Mouse (Mus musculus) kidney, postnatal 14 days (tissue): ENCODE measurements around the gene Mrps33.

Experiments used
- DNase-seq: peaks from one replicate; pipeline ENCODE4 v3.0.0; 2022; ENCODE audit warnings: mixed read lengths

The Mrps33 gene

DNA sequence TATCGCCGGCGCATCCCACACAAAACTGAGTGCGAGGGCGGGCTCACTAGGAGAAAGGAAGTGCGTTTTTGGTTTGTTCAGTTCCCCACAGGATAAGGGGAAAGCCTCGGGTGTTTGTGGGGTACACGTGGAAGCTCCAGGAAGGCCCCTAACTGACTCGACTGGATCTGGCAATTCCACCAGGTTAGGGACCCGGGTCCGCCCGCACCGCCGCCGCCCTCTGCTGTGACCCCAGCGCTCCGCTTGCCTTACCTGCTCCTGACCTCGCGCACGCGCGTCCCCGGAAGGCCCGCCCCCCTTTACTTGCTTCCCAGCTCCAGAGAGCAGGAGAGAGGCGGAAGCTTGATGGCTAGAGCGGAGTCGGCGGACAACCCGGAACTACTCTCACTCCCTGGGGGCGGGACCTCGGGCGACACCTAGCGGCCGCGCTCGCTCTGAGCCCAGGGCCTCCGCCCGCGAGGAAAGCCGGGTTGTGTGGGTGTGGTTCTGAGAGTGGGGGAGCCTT is at the start of gene Mrps33:
Gene Mrps33 (minus strand): TSS at position 377 of the 505 bp plus-strand sequence.
- peak; percentile 98 for DNase-seq

DNA sequence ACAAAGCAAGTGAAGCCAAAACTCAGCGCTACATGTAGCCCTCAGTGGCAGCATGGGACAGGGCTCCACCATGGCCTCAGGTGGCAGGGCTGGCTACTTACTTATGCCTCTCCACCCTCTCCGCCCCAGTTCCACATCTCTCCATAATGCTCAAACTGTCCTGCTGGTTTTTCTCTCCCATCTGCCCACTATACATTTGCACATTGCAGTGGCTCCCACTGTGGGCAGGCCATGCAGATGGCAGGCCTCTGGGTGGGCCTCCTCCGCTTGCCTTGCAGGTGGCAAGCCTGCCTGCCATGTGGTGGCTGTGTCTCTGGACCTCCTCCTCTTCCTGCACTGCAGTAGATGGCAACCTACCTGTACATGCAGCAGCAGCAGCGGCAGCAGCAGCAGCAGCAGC is 38.9 kb upstream of the Mrps33 start:
- DNase-seq, result no peak

DNA sequence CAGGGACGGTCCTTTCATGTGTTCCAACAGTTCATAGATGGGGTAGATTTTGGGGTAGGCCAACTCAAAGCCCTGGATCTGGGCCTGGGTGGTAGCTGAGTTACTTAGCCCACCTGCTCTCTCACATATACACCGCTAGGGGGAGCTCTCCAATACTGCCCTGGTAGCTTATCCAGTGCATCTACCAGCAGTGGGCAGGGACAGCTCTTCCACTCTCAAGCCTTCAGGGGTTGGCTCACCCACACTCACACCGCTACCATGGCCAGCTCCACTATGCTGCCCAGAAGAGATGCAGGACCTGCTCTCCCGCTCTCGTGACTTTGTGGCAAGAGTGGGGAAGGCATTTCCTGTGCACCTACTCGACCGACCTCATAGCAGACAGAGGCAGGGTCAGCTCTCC is 38.0 kb upstream of the Mrps33 start:
- DNase-seq, result peak; percentile 2

DNA sequence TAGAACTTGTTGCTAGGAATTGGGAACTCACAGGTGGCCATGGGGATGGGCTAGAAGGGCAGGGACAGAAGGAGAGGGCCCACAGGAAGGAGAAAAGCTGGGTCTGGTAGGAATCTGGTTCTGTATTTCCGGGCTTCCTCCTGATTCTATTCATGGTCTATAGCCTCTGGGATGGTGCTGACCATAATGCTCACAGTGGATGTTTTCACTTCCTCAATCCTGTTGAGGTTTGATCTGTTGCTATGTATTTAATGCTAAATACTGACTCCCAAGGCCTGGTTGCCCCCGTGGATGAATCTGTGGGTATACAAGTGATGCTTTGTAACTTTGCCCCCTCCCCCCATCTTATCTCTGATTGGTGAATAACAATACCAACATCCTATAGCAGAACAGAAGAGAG is 36.8 kb upstream of the Mrps33 start:
- DNase-seq, result no peak

- no peak for DNase-seq
Observed at GRCm38 (mm10) chr6:39843698-39844342, 33.0 kb upstream of the Mrps33 start.

DNA sequence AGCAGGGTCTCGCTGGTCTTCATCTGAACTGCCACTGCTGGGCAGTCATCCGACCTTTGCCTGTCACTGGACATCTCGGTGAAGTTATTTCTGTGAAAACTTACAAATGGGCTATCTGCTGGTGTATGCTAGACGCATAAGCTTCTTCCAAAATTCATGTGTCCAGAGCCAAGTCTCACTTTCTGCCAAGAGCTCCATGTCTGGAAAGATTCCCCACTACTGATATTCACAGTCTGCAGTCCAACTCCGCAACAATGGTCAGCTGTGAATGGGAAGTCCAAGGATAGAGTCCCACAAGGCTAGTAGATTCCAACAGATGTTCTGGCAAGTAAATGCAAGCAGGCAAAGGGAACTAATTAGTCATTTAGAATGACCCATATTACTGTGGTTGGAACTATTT is 17.9 kb upstream of the Mrps33 start:
- DNase-seq, result no peak

- DNase-seq, result no peak
Observed at GRCm38 (mm10) chr6:39821241-39821640, 10.5 kb upstream of the Mrps33 start.

DNA sequence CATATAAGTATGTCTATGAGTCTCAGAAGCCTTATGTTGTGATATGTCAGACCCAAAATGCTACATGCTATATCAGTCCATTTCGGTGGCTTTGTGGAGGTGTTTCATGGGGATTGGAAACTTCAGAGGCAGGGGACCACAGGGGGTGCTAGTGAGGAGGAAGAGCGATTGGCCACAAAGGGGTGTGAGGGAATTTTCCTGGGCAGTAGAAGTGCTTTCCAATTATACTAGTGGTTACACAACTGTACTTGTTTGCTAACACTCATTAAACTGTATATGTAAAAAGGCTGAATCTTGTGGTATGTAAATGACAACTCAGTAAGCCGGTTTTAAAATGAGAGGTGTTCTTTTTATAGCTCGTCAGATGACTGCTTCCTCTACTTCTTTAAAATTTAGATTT is 8.1 kb upstream of the Mrps33 start:
- DNase-seq, result no peak

DNA sequence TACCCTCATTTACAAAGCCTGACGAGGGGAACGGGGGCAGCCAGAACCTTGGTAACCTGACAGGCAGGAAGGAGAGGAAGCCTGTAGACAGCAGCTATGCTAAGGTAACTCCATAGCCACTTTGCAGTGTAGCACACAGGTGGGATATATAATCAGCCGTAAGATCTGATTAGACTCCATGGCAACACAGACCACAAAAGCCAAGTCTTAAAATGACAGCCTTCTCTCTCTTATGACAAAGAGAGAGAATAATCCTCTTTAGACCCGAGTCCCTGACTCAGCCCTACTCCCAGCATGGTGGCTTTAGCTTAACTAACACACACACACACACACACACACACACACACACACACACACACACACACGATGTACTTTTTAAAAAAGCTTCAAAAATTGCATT is 2.3 kb downstream of the Mrps33 start:
- DNase-seq, result no peak

- DNase-seq, result no peak
Observed at GRCm38 (mm10) chr6:39807050-39807560, 3.7 kb downstream of the Mrps33 start.

- no peak for DNase-seq
Observed at GRCm38 (mm10) chr6:39806336-39806735, 4.5 kb downstream of the Mrps33 start.

DNA sequence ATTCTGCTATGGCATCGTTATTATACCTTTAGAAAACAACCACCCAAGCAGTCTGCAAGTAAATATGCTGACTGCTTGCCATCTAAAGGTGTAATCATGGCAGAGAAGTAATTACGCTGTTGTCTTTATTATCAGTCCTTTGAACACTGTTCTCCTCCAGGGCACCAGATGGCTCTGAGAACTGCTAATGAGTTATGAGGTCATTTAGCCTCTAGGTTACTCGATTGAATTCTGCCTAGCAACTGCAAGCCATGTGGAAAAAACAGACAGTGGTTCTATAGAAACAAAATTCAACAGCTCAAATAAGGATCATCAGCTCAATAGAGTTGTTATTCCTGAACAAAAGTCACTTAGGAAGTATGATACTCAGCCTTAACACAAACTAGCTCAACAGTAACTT is 4.9 kb downstream of the Mrps33 start:
- no peak for DNase-seq

- DNase-seq, result no peak
Observed at GRCm38 (mm10) chr6:39800977-39801376, 9.8 kb downstream of the Mrps33 start.

- DNase-seq, result no peak
Observed at GRCm38 (mm10) chr6:39797076-39797475, 13.7 kb downstream of the Mrps33 start.

DNA sequence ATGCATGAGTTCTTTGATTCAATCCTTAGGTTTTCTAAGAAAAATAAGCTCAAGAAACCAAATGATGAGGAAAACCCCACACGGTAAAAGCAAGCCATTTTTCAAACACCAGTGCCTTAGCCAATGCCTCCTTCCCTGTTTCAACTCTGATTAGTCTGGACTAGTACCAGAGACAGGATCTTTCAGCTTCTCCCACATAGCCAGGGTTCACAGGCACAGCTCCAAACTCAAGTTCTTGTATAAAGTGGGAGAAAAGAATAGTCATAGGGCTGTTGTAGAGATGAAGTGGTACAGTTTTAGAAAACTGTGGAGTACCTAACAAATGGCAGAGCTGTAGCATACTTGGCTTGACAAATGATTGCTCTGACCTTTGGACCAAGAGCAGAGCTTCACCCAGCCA is 14.6 kb downstream of the Mrps33 start:
- no peak for DNase-seq

DNA sequence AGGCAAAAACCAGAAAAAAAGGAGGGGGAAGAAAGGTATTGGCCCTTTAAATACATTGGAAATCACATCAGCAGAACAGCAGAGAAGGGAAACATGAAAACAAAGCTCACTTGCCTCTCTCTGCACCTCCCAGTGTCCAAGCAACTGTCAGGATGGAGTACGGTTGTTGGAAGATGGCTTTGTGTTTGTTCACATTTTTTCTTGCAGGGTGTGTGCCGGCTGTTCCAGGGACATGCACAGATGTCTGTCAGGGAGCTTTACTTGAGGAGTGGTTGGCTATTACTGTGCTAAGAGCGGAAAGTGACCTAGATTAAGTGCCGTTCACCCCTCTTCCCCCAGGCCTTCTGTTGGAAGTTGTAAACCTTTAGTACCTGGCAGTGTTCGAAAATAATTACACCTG is 19.0 kb downstream of the Mrps33 start:
- DNase-seq, result no peak

GRCm38 (mm10) chr6:39788408-39788807 is 22.4 kb downstream of the Mrps33 start:
- no peak for DNase-seq

DNA sequence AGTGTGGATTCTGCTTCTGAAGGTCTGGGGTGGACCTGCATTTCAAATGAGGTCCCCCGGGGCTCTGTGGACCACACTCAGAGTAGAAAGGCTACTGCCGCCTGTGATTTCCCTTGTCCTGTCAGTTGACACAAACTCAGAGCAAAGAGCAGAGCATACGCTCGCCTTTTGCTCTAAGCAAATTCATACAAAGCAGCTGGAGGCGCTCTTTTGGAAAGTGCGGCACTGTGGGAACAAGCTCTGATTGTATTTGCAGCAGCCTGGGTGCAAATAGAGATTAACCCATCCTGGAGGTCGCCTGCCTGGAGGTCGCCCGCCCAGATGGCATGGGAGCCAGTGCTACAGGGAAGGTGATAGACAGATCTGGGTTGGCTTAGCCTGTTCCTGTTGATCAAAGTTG is 23.0 kb downstream of the Mrps33 start:
- DNase-seq, result no peak

- DNase-seq, result no peak
Observed at GRCm38 (mm10) chr6:39785944-39786343, 24.8 kb downstream of the Mrps33 start.

- peak; percentile 12 for DNase-seq
Observed at GRCm38 (mm10) chr6:39783521-39783920, 27.3 kb downstream of the Mrps33 start.

DNA sequence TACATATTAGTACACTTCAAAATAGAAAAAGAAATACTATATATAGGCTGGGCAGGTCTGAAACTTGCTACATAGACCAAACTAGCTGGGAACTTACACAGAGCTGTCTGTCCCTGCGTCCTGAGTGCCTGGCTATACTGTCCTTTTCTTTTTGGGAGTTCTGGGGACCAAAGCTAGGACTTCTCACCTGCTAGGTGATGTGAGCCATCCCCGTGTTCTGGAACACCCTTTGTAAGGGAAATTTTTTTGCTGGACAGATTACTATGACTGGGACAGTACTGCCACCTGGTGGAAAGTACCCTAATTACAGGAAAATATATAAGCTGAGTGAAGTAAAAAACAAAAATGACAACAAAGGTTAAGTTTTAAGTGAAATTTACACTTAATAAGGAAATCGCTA is 28.2 kb downstream of the Mrps33 start:
- DNase-seq, result peak; percentile 36

DNA sequence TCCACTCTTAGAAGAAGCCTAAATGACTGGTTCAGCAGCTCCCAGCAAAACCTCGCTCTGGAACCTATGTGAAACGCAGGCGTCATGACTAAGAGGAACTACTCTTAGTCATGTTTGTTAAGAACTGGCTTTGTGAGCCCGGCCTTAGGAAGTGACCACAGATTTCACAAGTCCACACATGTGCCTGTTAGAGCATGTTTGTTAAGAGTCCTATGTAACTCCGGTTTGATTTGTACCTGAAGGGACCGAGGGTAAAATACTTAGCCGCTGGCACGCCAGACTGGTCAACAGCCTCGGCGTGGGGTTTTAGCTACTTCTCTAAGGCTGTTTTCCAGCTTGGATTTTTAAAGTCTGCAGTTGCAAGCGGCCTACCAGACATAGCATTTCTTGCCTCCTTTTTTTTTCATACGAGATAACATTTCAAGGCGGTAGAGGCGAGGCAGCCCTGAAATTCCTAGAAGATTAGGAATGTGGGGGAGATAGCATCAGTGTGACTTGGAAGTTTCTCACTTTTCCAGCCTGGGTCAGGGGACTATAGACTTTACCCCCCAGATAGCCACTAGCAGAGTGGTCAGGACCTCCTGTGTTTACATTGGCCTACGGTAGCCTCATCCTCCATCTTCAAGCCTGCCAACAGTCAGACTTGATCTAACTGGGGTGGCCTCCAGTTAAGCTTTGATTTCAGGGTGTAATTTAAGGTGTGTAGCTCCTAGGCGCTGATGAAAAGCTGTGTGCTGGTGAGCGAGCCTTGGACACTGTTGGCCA is 28.8 kb downstream of the Mrps33 start:
- peak; percentile 11 for DNase-seq

GRCm38 (mm10) chr6:39780857-39781666 is 29.7 kb downstream of the Mrps33 start:
- peak; percentile 33 for DNase-seq
